Mouse (Mus musculus): ENCODE results near the gene Espnl. TPM values are rescaled to one million over a fixed set of nuclear protein-coding genes. Genes with fewer than 3 reads are reported as not detected.

The Espnl gene
- total and polyA plus RNA-seq, 3 experiments: 7.0 to 11.2 (median 9.8) TPM

DNA sequence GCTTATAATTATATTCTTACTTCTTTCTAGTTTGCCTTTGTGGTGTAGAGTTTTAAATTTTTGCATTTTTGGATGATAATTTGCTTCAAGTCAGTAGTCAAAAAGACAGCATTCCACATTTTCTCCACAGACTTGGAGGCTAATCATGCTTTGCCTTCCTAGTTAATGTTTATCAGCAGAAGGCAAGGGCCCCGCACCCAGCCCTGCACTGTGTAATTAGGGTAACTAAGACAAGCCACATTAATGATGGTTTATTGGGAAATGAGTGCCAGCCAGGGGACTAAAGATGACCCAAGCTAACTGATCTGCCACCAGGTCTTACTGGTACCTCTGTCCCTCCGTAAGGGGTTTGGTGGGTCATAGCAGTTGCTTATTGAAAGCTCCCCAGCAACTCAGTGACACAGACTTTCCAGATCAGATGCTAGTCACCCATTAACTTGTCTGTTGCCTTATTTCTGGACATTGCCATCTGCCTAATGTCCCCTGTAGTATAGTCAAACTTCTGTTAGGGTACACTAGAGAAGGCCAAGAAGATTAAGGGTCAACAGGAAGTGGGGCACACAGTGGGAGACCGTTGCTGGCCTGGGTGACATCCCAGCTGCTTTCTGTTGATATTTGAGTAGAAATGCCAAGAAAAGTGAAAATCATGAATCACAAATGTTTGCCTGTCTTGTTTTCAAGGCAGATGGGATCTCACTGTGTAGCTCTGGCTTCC lies 20.5 kb upstream of the Espnl start:
- H3K4me2 ChIP-seq (ENCODE audit: insufficient read depth, low read depth, poor library complexity, severe bottlenecking): no peak overlapping the region
- dilution Hi-C loops (cut with MboI; ENCODE audit: extremely low pct_ligation_motif_present, extremely low pct_unique_long_range_greater_than_20kb, low sequenced_read_pairs): no loop called here

DNA sequence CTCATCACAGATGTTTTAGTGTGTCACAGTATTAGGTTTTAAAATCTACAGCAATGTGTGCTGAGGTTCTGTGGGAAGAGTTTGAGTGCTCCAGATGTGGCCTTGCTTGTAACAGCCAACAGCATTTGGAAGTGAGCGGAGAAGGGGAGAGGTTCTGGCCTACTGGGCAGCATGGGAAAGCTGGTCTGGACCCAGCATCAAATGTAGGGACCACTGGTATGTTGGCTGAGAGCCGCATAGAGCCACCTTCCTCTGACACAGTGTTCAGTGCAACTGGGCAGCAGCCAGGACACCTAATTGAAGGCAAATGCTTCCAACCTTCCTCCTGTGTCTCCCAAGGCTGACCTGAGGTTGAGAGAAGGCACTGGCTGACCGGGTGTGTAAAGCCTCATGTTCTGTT lies 19.9 kb upstream of the Espnl start:
- TF ChIP-seq SIN3A (IDR thresholded peaks at IDR 0.05; ENCODE audit: low read length): no peak
- no peak for TF ChIP-seq HCFC1 (IDR thresholded peaks at IDR 0.05; ENCODE audit: low read depth, low read length)
- TF ChIP-seq UBTF (IDR thresholded peaks at IDR 0.05; ENCODE audit: low read depth, low read length): no peak
- TF ChIP-seq MAX (IDR thresholded peaks at IDR 0.05; ENCODE audit: low read length): no peak
- TF ChIP-seq ZC3H11A (IDR thresholded peaks at IDR 0.05; ENCODE audit: low read depth, low read length): no peak
- no peak for TF ChIP-seq CHD1 (IDR thresholded peaks at IDR 0.05; ENCODE audit: low read depth, low read length)
- no peak for TF ChIP-seq USF1 (IDR thresholded peaks at IDR 0.05; ENCODE audit: low read depth, low read length)
- no peak for TF ChIP-seq SMC3 (IDR thresholded peaks at IDR 0.05; ENCODE audit: low read depth, low read length)
- TF ChIP-seq MEF2A (IDR thresholded peaks at IDR 0.05; ENCODE audit: borderline replicate concordance, low read depth, low read length): no peak
- TF ChIP-seq EP300 (IDR thresholded peaks at IDR 0.05; ENCODE audit: low read length): no peak
- no peak for TF ChIP-seq JUND (conservative IDR thresholded peaks at IDR 0.05; ENCODE audit: low read depth, low read length)
- TF ChIP-seq POLR2A (IDR thresholded peaks at IDR 0.05; ENCODE audit: low read depth, low read length): no peak
- TF ChIP-seq TCF12 (IDR thresholded peaks at IDR 0.05; ENCODE audit: low read depth, low read length): no peak
- TF ChIP-seq ETS1 (conservative IDR thresholded peaks at IDR 0.05; ENCODE audit: low read depth, low read length): no peak
- TF ChIP-seq ELF1 (IDR thresholded peaks at IDR 0.05; ENCODE audit: low read depth, low read length): no peak
- no peak for TF ChIP-seq ZMIZ1 (IDR thresholded peaks at IDR 0.05; ENCODE audit: low read depth, low read length)
- Histone ChIP-seq H3K4me2 (ENCODE audit: insufficient read depth, low read depth, poor library complexity, severe bottlenecking) (no peak overlapping the region), H3K36me3 (replicated peaks in 1 of 2; ENCODE audit: control insufficient read depth in 1 of 2, insufficient read depth in 1 of 2, low read length in 1 of 2) (peaks cover 46 to 61% of the 10 kb centered on the region in 2 experiments), H3K4me1 (ENCODE audit: control insufficient read depth in 1 of 2, insufficient read depth in 2 of 2) (peaks cover 5 to 34% of the 10 kb centered on the region in 2 experiments), H3K79me2 (replicated peaks; ENCODE audit: control insufficient read depth, extremely low read depth, insufficient read depth, poor library complexity, severe bottlenecking) (peaks cover 5% of the 10 kb centered on the region; the same call in 1 of the 2 replicates), H3K27ac (ENCODE audit: insufficient read depth, low read depth) (no peak overlapping the region), H3K9me3 (replicated peaks; ENCODE audit: low read length) (no peaks in the 10 kb centered on the region), H3K4me3 (replicated peaks in 1 of 3; ENCODE audit: low read depth in 2 of 3, low read length in 2 of 3, poor library complexity in 1 of 3) (no peak overlapping the region), H3K27me3 (replicated peaks) (no peaks in the 10 kb centered on the region), H3K9ac (ENCODE audit: insufficient read depth, low read depth) (no peak overlapping the region)
- in situ Hi-C loops (cut with MboI; ENCODE audit: low pct_ligation_motif_present, low pct_unique_long_range_greater_than_20kb, low sequenced_read_pairs) (no loop called here), dilution Hi-C loops (cut with MboI; ENCODE audit: extremely low pct_ligation_motif_present, extremely low pct_unique_long_range_greater_than_20kb, low sequenced_read_pairs) (no loop called here)
- no peak for DNase-seq (ENCODE audit: extremely low read depth)

More for the DNA sequence above, 20.5 kb upstream of the Espnl start:
- Histone ChIP-seq H3K4me3 (replicated peaks in 1 of 3; ENCODE audit: low read depth in 2 of 3, low read length in 2 of 3, poor library complexity in 1 of 3) (no peak overlapping the region), H3K27me3 (replicated peaks) (no peaks in the 10 kb centered on the region), H3K36me3 (replicated peaks in 1 of 2; ENCODE audit: control insufficient read depth in 1 of 2, insufficient read depth in 1 of 2, low read length in 1 of 2) (peaks cover 42 to 55% of the 10 kb centered on the region in 2 experiments), H3K79me2 (replicated peaks; ENCODE audit: control insufficient read depth, extremely low read depth, insufficient read depth, poor library complexity, severe bottlenecking) (peaks cover 5% of the 10 kb centered on the region; the same call in 1 of the 2 replicates), H3K9ac (ENCODE audit: insufficient read depth, low read depth) (no peak overlapping the region), H3K27ac (ENCODE audit: insufficient read depth, low read depth) (no peak overlapping the region), H3K9me3 (replicated peaks; ENCODE audit: low read length) (no peaks in the 10 kb centered on the region), H3K4me1 (ENCODE audit: control insufficient read depth in 1 of 2, insufficient read depth in 2 of 2) (peaks cover 5 to 34% of the 10 kb centered on the region in 2 experiments)
- in situ Hi-C loops (cut with MboI; ENCODE audit: low pct_ligation_motif_present, low pct_unique_long_range_greater_than_20kb, low sequenced_read_pairs): no loop called here
- DNase-seq (ENCODE audit: extremely low read depth): no peak
- TF ChIP-seq SIN3A (IDR thresholded peaks at IDR 0.05; ENCODE audit: low read length) (no peak), UBTF (IDR thresholded peaks at IDR 0.05; ENCODE audit: low read depth, low read length) (no peak), RCOR1 (conservative IDR thresholded peaks at IDR 0.05; ENCODE audit: low read depth, low read length) (no peak), MAFK (IDR thresholded peaks at IDR 0.05; ENCODE audit: insufficient replicate concordance, low read length) (no peak), POLR2AphosphoS2 (IDR thresholded peaks at IDR 0.05; ENCODE audit: low read depth, low read length) (no peak)

Measured in CH12.LX (cell line).